Mouse (Mus musculus): Measurements from ENCODE around the gene Chad. TPM values are rescaled to one million over a fixed set of nuclear protein-coding genes. Genes with fewer than 3 reads are reported as not detected.

The Chad gene
- total RNA-seq, 2 experiments from 2014 or later = 0.45 to 0.90 TPM

DNA sequence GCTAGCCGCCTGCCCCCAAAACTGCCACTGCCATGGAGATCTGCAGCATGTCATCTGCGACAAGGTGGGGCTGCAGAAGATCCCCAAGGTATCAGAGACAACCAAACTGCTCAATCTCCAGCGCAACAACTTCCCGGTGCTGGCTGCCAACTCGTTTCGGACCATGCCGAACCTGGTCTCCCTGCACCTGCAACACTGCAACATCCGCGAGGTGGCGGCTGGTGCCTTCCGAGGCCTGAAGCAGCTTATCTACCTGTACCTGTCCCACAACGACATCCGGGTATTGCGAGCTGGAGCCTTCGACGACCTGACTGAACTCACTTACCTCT is 268 bp downstream of the Chad start:
- DNase-seq (ENCODE audit: low spot score in 2 of 2) = no peak

DNA sequence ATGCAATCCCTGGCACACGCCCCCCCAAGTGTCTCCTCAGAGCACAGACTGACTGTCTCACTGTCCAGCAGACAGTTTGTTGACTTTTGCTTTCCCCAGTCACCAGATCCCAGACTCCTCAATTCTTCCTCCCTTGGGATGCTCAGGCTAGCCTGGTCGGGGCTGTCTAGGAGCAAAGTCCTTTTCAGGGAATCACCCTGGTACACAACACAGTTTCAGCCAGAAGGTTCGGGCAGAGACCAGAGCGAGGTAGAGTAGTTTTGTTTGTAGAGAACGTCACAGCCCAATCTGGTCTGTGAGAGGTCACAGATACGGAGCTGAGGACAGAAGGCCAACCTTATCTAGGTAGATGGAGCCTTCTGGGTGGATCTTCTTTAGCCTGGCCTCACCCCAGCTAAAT is 1.7 kb downstream of the Chad start:
- DNase-seq (ENCODE audit: low spot score in 2 of 2) = no peak

DNA sequence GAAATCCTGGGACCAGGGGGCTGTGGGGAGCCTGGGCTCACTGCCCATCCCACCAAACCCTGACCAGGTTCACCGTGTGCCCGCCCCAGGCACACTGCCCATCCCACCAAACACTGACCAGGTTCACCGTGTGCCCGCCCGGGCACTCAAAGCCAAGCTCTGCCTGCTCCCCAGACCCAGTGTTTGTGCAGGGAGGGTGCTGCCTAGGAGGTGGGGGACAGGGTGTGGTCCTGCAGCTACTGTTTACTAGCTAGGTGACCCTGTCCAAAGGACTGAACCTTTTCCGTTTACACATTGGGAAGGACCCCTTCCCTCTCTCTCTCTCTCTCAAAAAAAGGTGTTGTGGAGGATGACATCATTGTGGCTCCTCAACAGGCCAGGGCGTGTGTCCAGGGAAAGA is 2.5 kb downstream of the Chad start:
- no peak for DNase-seq (ENCODE audit: low spot score in 2 of 2)

DNA sequence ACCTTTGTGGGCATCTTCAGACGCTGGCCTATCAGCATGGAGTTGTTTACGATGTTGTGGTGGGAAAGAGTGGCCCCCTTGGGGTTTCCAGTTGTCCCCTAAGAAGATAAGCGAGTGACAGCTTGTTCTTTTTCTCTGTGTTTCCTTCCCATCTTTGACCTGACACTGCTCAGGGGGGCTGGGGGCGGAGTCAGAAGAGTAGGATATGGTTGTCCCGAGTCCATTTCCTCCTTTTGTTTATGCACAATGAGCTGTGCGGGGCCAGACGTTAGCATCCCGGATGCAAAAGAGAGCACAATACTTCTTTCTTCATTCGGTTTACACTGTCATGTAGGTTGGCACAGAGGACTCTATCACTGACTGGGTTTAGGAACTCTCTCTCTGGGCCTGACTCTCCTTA is 5.8 kb downstream of the Chad start:
- no peak for DNase-seq (ENCODE audit: low spot score in 2 of 2)

DNA sequence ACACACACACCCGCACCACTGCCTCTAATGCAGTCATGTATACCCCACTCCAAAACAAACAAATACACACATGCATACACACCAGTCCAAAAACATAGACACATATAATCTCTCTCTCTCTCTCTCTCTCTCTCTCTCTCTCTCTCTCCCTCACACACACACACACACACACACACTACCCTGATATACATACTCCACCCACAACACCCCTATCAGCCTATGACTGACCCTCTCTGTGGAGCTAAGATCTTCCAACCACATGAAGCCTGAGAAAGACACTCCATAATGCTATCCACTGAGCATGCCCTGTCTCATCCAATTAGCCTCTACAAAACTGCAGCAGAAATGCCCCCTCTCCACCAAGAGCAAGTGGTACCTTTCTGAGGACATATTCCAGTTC is 7.0 kb downstream of the Chad start:
- no peak for DNase-seq (ENCODE audit: low spot score in 2 of 2)

DNA sequence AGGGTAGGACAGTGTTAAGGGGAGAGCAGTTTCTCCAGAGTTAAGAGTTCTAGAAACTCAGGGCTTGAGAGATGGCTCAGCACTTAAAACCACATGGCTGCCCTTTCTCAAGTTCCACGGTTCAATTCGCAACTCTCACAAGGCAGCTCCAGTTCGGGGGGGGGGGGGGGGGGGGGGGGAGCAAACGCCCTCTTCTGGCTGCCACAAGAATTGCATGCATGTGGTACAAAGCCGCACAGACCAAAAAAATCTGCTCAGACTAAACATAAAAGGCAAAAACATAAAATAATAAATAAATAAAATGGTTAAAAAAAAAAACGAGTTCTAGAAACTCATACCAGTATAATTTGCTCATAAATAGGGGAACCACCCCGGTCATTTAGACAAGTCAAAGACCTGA is 9.7 kb downstream of the Chad start:
- no peak for DNase-seq (ENCODE audit: low spot score in 2 of 2)

DNA sequence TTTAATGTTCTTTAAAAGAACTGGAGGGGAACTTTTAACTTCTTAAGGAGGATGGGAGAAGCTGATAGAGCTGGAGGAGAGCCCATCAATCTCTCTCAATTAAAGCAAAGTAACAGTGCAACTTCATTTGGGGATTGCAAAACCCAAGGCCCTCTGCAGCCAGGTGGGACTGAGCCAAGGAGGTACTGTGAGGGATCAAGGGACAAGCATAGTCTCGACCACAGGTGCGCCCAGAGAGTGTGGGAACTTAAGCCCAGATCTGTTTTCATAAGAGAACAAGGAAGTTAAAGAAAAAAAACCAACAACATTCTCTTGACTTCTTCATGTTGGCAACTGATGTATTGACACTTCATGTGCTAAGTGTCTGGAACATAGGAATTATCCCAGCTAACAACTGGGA is 10.2 kb downstream of the Chad start:
- no peak for DNase-seq (ENCODE audit: low spot score in 2 of 2)

DNA sequence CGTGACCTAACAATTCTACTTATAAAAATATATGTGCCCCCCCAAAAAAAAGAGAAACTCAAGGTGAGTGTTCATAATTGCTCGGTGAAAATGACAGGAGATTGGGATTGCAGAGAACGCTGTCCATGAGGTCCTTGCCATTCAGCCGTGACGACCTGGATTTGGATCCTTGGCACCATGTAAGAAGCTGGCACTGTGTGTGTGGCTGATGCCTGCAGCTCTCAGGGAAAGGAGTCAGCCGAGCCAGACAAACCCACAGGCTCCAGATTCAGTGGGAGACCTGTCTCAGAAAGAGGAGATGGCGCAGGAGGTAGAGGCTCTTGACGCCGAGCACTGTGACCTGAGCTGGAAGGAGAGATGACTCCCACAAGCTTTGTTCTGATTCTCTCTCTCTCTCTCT is 11.5 kb downstream of the Chad start:
- no peak for DNase-seq (ENCODE audit: low spot score in 2 of 2)

DNA sequence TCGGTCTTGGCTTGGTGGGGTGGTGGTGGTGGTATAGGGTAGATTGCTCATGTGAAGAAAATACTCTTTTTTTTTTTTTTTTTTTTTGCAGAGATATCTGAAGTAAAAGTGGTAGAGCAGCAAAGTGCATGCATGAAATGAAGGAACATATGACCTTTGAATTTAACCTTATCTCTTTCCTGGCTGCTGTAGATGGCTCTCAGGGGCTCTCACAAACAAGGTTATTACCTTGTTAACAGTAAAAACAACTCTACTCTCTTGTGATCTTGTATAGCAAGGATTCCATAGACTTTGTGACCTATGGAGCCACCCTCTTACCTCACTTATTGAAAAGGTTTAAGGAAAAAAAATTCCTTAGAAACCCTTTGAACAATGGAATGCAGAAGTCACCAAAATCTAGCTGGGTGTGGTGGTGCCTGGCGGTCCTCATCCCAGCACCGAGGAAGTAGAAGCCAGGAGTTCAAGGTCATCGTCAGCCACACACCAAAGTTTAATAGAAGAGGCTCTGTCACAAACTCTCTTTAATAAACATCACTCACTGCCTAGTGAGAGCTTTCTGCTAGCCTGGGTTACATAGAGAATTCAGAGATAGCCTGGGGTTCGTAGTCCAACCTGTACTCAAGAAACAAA is 15.4 kb downstream of the Chad start:
- no peak for DNase-seq (ENCODE audit: low spot score in 2 of 2)

DNA sequence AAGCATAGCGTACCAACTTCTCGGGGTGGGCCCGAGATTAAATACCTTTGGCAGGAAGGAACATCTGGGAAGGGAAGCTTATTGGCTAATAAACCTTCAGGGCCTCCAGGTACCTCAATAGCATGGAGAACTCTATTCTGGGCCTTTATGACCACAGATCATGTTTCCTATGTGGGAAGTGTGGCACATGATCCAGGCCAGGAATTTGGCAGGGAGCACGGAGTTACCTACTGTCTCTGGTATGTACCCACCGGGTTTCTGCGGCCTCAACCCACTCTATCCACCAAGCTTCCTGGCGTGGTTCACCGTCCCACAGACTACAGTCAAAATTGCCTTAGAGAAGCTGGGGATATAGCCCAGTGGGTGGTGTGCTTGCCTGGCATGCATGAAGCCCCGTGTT is 20.2 kb downstream of the Chad start:
- no peak for DNase-seq (ENCODE audit: low spot score in 2 of 2)

DNA sequence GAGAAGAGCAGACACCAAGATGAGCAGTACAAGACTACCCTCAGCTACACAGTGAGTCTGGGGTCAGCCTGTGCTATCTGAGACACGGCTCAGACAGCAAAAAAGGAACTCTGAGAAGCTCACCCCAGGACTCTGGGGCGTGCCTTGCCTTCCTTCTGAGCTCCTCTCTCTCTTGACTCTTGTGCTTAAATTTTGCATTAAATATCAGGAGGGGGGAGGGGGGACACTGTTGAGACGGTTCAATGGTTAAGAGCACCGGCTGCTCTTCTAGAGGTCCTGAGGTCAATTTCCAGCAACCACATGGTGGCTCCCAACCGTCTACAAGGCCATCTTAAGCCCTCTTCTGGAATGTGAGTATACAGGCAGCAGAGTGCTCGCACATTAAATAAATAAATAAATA is 22.7 kb downstream of the Chad start:
- no peak for DNase-seq (ENCODE audit: low spot score in 2 of 2)

DNA sequence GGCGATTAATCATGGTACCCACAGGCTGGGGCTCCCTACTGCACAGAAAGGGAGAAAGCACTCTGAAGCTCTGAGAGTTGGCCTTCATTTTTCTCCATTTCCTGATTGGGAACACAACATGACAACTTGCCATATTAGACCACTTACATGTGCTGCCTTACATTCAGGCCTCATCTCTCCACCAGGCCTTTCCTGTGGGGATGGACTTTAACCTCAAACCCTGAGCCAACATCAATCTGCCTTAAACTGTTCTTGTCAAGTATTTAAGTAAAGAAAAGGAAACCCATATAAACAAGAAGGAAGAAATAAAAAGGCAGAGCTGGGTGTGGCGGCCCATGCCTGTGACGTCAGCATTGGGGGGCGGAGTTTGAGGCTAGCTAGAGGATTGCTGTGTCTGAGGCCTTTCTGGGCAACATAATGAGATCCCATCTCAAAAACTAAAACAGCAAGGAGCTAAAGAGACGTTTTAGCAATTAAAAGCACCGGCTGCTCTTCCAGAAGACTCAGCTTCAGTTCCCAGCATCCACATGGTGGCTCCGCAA is 31.5 kb downstream of the Chad start:
- no peak for DNase-seq (ENCODE audit: low spot score in 2 of 2)

DNA sequence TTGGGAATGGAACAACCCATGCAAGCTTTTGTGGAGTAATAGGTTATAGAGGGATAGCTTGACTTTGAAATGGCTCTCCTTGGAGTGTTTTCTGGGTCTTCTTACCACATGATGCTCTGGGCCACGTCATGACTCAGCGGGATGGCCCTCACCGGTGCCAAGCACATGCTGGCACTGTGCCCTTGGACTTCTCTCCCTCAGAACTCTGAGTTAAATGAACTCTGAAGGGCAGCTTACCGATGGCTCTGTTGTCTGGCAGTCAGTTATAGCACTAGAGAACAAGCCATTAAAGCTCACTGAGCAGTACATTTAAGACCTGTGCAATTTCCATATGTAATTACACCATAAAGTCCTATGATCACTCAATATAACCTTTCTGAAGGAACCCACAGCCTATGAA is 32.5 kb downstream of the Chad start:
- DNase-seq (ENCODE audit: low spot score in 2 of 2) = peak; percentile 30 to 51

DNA sequence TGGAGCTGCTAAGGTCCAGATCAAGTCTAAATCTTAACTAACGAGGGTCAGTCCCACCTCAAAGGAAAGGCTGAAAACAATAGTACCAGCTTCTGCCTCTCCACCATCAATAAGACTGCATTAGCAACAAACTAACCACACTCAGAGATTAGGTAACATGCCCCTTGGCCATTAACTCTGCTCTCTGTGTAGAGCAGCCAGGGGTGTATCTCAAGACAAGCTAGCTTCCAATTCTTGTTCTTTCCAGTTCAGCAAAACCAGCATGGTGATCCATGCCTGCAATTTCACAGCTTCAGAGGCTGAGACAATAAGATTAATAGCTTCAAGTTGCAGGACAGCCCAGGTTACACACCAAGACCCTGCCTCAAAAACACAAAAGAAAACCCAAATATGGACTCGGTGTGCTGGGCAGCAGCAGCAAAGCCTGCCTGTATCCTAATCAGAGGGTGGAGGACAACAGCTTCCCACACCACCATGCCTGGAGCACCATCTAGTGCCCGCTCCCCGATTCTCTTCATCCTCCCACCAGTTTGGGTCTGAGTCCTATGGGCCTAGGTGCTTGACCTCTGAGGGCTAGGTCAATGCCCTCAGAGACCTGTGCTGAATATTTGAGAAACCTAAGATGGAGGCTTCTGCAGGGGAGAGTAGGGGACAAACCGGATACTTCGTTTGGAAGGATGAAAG is 33.7 kb downstream of the Chad start:
- DNase-seq (ENCODE audit: low spot score in 2 of 2) = no peak

DNA sequence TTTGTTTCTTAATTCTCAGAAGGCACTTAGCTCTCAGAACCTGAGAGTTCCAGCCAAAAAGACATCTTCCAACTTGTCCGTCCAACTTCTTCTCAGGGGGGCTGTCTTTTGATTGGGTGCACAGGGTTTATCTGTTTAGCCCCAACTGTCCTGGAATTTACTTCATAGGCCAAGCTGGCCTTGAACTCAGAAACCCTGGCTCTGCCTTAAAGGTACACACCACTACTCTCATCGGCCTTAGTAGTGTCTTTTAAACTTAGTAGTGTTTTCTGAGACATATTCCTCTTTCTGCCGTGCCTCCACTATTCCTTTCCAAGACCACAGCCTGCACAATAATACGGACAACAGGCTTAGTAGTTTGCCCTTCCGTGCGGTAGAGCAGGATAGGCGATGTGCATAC is 35.6 kb downstream of the Chad start:
- DNase-seq (ENCODE audit: low spot score in 2 of 2) = no peak

DNA sequence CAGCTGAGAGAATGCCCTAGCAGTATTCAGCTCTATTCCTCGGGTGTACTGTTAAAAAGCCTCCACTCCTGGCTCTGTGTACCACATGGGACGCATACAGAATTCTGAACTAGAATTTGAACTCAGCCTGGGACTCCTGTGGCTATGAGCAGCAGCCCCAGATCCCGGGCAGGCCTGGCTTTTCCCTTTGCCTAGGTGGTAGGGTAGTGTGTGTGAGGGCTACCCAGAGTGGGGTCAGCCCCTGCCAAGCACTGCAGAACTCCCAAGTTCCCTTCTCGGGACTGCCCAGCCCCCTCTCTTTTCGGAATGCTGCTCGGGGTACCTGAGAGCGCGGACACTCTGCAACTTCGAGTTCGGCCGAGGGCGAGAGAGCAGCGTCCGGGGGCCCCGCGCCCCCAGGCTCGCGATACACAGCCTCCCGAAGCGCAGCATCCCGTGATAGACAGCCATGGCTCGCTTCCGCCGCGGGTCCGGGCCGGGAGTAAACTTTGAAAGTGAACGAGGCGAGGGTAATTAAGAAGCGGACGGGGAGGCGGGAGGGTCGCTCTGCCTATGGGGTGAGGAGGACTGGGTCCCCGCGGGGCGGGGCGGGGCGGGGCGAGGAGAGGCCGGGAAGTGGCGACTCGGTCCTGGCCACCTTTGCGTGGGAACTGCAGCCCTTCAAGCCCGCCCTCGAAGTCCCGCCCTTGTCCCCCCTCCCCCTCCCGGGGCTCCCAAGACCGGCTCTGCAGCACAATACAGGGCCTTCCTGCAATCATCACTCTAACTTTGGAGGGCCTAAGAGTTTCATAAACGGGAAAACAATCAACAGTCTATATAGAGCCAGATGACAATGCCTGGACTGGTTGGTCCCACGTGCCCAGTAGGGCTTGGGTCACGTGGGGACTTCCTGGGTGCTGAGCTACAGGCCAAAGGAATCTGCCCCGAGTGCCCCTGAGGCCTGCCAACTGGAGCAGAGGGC is 36.8 kb downstream of the Chad start, which contains the start of gene Acsf2:
Acsf2 (minus strand) TSS at position 551 of the 961 bp plus-strand sequence.
- DNase-seq (ENCODE audit: low spot score in 2 of 2) = peak; percentile 43 to 71

DNA sequence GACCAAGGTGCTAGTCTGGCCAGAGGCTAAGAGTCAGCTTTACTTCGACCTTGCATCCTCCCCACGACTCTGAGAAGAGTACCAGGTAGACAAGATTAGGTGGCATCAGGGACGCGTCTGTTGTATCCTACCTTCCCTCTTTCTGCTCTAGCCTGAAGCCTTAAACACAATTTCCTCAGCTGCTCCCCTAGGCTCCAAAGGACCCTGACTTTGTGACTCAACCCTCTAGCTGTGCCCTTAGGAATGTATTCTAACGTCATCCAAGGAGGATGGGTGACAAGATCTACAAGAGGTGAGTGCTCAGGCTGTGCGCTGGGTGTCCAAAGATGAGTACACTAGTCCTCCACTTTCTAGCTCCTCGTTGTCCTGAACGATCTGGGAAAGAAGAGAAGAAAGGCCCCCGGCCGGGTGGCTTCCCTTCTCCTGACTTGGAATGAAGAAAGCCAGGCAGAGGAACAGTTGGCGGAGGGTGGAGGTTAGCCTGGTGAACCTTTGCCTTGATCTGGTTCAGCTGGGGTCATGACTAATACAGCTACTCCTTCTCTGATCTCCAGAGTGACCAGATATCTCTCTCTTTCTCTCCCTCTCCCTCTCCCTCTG is 37.6 kb downstream of the Chad start:
- no peak for DNase-seq (ENCODE audit: low spot score in 2 of 2)

DNA sequence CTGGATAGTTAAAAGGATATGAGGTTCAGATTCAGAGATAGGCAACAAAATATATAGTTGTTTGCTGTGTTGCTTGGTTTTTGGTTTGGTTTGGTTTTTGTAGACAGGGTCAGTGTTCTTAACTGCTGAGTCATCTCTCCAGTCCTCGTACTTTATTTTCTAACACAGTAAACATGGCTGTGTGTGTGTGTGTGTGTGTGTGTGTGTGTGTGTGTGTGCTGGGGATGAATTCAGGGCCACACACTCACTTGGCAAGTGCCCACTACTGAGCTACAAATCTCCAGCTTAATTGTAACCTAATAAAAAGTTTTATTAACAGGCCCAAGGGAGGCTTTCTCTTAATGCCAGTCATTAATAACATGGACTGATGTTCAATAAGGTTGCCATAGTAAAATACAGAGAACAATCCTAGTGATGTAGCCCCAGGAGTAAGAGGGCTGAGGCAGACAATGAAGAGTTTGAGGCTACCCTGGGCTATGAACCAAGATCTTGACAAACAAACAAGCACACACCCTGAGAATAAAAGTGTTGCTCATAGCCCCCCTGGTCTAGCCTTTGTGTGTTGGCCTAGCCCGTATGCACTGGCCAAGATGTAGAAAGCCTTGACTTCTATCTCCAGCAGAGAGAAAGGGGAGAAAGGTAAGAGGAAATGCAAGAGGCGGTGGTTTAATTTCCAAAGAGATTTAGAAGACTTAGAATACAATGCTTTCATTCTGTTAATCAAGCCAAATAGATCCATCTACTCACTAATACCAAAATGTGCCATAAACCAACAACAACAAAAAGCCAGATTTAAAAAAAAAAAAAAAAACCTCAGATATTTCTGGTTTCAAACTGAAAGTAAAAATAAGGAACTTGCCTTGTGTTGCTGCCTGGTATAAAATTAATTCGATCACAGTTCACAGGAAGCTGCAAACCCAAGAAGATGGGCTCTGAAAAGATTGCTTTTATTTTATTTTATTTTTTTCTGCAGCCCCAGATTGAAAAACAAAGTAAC is 46.2 kb downstream of the Chad start:
- no peak for DNase-seq (ENCODE audit: low spot score in 2 of 2)

DNA sequence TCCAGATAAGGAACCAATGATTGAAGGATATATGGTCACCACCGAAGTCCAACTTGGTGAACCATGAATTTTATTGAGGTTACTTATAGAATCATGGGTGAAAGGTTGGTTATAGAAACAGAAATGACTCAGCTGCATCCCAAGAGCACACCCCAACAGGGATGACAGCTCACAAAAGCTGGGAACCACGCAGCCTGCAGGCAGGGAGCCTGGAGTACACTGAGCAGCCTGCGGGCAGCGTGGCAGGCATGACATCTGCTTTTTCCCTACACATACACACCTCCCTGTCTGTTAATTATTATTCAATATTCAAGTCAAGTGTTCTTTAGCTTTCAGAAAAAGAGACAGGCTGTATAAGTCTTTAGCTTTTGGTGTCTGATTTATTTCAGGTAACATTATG is 49.8 kb downstream of the Chad start:
- DNase-seq (ENCODE audit: low spot score in 2 of 2) = no peak

DNA sequence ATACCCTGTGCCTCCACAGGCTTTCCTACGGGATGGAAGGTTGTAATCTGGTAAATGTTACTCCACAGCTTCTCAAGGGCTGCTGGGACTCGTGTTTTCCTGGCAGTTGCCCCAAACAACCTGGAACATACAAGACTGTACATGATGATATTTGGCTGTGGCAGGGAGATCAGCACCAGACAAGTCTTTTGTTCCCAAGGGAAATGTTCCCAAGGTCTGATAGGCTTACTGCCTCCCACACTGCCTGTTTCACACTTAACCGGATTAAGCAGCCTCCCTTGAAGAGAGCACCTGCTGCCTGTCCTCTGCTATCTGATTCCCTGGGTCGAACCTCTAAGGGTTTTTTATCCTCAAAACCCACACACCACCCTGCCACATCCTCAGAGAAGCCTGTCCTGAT is 50.6 kb downstream of the Chad start:
- no peak for DNase-seq (ENCODE audit: low spot score in 2 of 2)
